Mouse (Mus musculus) midbrain, postnatal 0 days (tissue): Measurements from ENCODE around the gene Nav2. TPM values are rescaled to one million over a fixed set of nuclear protein-coding genes. Genes with fewer than 3 reads are reported as not detected.

Experiments used
- ATAC-seq: fragments of 200-750 bp; cut with Nextera tagmentation; 2 replicates; pipeline ENCODE4 v1.8.0; 2017; ENCODE audit warnings: moderate number of reproducible peaks, mild to moderate bottlenecking, moderate TSS enrichment, moderate library complexity; ENCODE audit not compliant: low FRiP score
- DNase-seq: peaks from one replicate; pipeline ENCODE4 v3.0.0-alpha.2; 2015; ENCODE audit warnings: low spot score
- H3K27ac ChIP-seq: fragments of 300-500 bp; sonication (generic); 2 replicates; pipeline ENCODE4 v1.5.1; 2014; ENCODE audit warnings: low read depth, mild to moderate bottlenecking, low read length, mixed read lengths
- H3K27me3 ChIP-seq: fragments of 300-500 bp; sonication (generic); 2 replicates; pipeline ENCODE4 v1.6.1; 2014; ENCODE audit warnings: low read length, control low read depth, mixed read lengths; ENCODE audit not compliant: insufficient read depth
- H3K36me3 ChIP-seq: fragments of 300-500 bp; sonication (generic); 2 replicates; pipeline ENCODE4 v1.6.1; 2014; ENCODE audit warnings: low read length, control low read depth, mixed read lengths; ENCODE audit not compliant: insufficient read depth
- H3K4me1 ChIP-seq: fragments of 300-500 bp; sonication (generic); 2 replicates; pipeline ENCODE4 v1.6.1; 2014; ENCODE audit warnings: mild to moderate bottlenecking, control low read depth, antibody characterized with exemption, low read length, mixed read lengths; ENCODE audit not compliant: insufficient read depth
- H3K4me2 ChIP-seq: fragments of 300-500 bp; sonication (generic); 2 replicates; pipeline ENCODE4 v1.6.1; 2014; ENCODE audit warnings: low read depth, mild to moderate bottlenecking, low read length, mixed read lengths; ENCODE audit not compliant: poor library complexity, severe bottlenecking
- H3K4me3 ChIP-seq: fragments of 300-500 bp; sonication (generic); 2 replicates; pipeline ENCODE4 v1.5.1; 2014; ENCODE audit warnings: low read depth, mild to moderate bottlenecking, low read length, moderate library complexity
- H3K9ac ChIP-seq: fragments of 300-500 bp; sonication (generic); replicated peaks from 2 replicates; pipeline ENCODE4 v1.6.1; 2014; ENCODE audit warnings: mild to moderate bottlenecking, low read length, moderate library complexity, mixed read lengths; ENCODE audit not compliant: poor library complexity, severe bottlenecking
- H3K9me3 ChIP-seq: fragments of 300-500 bp; sonication (generic); 2 replicates; pipeline ENCODE4 v1.6.1; 2016; ENCODE audit warnings: low read length, control low read depth
- CTCF ChIP-seq: IDR thresholded peaks from 2 replicates; pipeline ENCODE4 v1.5.1; 2016; ENCODE audit warnings: antibody characterized with exemption, mild to moderate bottlenecking
- WGBS: fragments of 180-500 bp; shearing (Covaris S2); extraction: QIAGEN DNeasy Blood & Tissue Kit; methylation state at CpG from one replicate; pipeline ENCODE4 v1.1.7; 2014; 5-methylcytosine and 5-hydroxymethylcytosine counted together
- polyA plus RNA-seq: library from polyadenylated mRNA; unstranded; fragments of >200 nt; fragmentation: Nextera tagmentation; extraction: Ambion mirVana; gene quantifications from 2 replicates; pipeline ENCODE4 v1.2.1, GENCODE M21; 2015
- total RNA-seq: library from RNA; depleted of rRNA; stranded (reverse); fragments of >200 nt; gene quantifications from 2 replicates; pipeline ENCODE4 v1.2.3, GENCODE M21; 2014

The Nav2 gene
- total and polyA plus RNA-seq, 2 experiments from 2014 or later = 18.3 to 53.8 TPM

DNA sequence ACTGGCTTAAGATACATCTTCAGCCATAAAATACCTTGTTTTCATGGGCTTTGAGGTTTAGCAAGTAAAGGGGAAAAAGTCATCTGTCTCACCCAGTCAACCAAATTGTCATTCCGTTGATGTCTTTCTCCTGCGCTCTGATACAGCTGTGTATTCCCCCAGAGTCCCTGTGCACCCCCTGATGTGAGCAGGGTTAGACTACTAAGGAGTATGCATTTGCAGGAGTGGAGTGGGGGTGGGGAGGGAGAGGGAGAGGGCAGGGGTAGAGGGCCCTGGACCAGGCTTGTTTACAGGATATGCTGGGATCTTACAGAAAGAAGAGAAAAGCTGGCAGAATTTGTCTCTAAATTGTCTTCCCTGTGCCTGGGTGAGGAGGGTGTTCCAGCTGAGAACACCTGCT lies 440.1 kb downstream of the Nav2 start:
- Histone ChIP-seq H3K27me3 (no peaks in the 10 kb centered on the region; the same call in 1 of the 2 replicates), H3K4me3 (no peak overlapping the region), H3K4me2 (no peak overlapping the region), H3K9me3 (no peaks in the 10 kb centered on the region), H3K36me3 (no peaks in the 10 kb centered on the region), H3K9ac (no peak overlapping the region), H3K27ac (no peak overlapping the region), H3K4me1 (peaks cover 7% of the 10 kb centered on the region)
- ATAC-seq (no peak), DNase-seq (no peak)
- 19% methylated on average over 2 of the region's 2 CpGs for WGBS
- TF ChIP-seq CTCF = no peak

- Histone ChIP-seq H3K9ac (no peak overlapping the region), H3K9me3 (no peaks in the 10 kb centered on the region), H3K36me3 (no peaks in the 10 kb centered on the region), H3K4me1 (peaks cover 11% of the 10 kb centered on the region), H3K4me3 (no peak overlapping the region), H3K27ac (no peak overlapping the region), H3K27me3 (no peaks in the 10 kb centered on the region), H3K4me2 (no peak overlapping the region)
- DNase-seq = no peak
- TF ChIP-seq CTCF = no peak
- WGBS = 81% methylated on average over 8 of the region's 8 CpGs
- ATAC-seq = no peak
Observed at GRCm38 (mm10) chr7:49350321-49351007, 441.9 kb downstream of the Nav2 start.

- H3K9me3 ChIP-seq = no peaks in the 10 kb centered on the region
- no peak overlapping the region for H3K9ac ChIP-seq
- ATAC-seq (no peak), DNase-seq (no peak)
- 40% methylated on average over 11 of the region's 11 CpGs for WGBS
- H3K36me3 ChIP-seq = no peaks in the 10 kb centered on the region
- H3K27ac ChIP-seq = no peak overlapping the region
- peaks cover 11% of the 10 kb centered on the region for H3K4me1 ChIP-seq
- no peak overlapping the region for H3K4me3 ChIP-seq
- no peak for TF ChIP-seq CTCF
- H3K4me2 ChIP-seq = no peak overlapping the region
- no peaks in the 10 kb centered on the region for H3K27me3 ChIP-seq
Observed at GRCm38 (mm10) chr7:49351596-49352258, 443.2 kb downstream of the Nav2 start.

DNA sequence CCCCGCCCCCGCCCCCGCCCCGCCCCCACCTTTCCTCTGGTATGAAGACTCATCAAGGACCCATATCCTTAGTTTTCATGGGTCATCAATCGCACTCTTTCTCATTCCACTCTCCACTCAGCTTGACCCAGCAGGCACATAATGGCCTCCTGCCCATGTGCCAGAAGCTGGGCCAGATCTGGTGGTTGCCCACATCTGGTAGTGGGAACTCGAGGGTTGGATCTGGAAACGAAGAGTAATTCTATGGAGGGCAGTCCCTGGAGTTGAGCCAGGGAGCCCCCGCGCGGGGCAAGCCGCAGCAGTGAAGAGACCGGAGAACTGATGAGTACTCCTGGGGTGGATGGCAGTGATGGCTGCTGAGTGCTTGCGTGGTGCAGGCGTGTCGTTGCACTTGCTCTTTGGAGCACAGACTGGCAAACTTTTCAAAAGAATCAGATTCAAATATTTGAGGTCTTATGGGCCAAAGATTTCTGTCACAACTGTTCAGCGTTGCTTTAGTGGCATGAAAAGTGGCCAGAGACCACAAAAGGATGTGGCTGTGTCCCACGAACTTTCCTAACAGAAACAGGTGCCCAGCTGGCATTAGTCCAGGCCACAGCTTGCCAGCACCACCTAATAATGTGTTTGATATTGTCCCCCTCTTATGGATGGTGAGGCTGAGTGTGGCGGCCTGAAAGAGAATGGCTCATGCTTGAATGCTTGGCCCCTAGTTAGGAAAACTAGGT lies 449.1 kb downstream of the Nav2 start:
- no peaks in the 10 kb centered on the region for H3K27me3 ChIP-seq
- no peaks in the 10 kb centered on the region for H3K36me3 ChIP-seq
- ATAC-seq (no peak), DNase-seq (peak; percentile 30)
- no peak overlapping the region for H3K4me2 ChIP-seq
- WGBS = 76% methylated on average over 18 of the region's 18 CpGs
- TF ChIP-seq CTCF = no peak
- peaks cover 6% of the 10 kb centered on the region; the same call in 1 of the 2 replicates for H3K4me1 ChIP-seq
- no peaks in the 10 kb centered on the region for H3K9me3 ChIP-seq
- H3K4me3 ChIP-seq = no peak overlapping the region
- H3K27ac ChIP-seq = no peak overlapping the region
- no peak overlapping the region for H3K9ac ChIP-seq

DNA sequence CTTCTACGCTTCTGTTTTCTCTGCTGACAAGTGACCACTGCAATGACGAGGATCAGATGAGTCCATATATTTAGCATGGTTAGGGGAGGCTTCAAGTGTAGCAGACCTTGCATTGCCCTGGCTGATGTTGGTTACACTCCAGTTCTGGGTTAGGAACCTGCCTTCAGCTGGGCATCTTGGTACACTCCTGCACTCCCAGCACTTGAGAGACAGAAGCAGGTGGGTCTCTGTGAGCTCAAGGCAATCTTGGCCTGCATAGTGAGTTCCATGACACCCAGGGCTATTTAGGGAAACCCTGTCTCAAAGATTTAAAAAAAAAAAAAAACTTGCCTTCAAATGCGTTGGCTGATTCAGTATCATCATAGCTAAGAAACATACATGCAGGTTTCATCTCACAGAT lies 450.6 kb downstream of the Nav2 start:
- no peak overlapping the region for H3K27ac ChIP-seq
- H3K9ac ChIP-seq = no peak overlapping the region
- no peak for DNase-seq
- 94% methylated on average over 3 of the region's 3 CpGs for WGBS
- peaks cover 6% of the 10 kb centered on the region; the same call in 1 of the 2 replicates for H3K4me1 ChIP-seq
- H3K4me3 ChIP-seq = no peak overlapping the region
- no peaks in the 10 kb centered on the region for H3K9me3 ChIP-seq
- no peak overlapping the region for H3K4me2 ChIP-seq
- TF ChIP-seq CTCF = no peak
- no peaks in the 10 kb centered on the region for H3K27me3 ChIP-seq
- no peak for ATAC-seq
- no peaks in the 10 kb centered on the region for H3K36me3 ChIP-seq

DNA sequence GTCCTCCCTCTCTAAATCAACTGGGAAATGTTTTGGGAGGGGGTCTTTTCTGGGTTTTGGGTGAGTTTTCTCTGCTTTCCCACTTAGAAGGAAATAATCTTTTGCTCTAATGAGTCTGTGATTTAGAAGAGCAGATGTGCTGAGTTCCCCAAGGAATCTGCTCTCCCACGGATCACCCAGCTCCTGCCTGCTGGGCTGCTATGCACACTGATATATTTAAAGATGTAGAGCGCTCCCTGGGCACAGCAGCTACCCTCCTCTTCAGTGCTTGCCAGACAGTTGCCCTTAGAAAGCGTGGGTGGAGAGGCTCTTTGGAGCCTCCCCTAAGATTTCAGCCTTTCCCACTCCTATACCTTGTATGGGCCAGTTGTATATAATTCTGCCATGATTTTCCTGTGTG lies 452.1 kb downstream of the Nav2 start:
- no peak overlapping the region for H3K4me2 ChIP-seq
- no peaks in the 10 kb centered on the region for H3K27me3 ChIP-seq
- no peaks in the 10 kb centered on the region for H3K9me3 ChIP-seq
- 64% methylated on average over 3 of the region's 3 CpGs for WGBS
- no peaks in the 10 kb centered on the region for H3K4me1 ChIP-seq
- no peak overlapping the region for H3K9ac ChIP-seq
- DNase-seq = no peak
- H3K27ac ChIP-seq = no peak overlapping the region
- H3K4me3 ChIP-seq = no peak overlapping the region
- ATAC-seq = no peak
- H3K36me3 ChIP-seq = no peaks in the 10 kb centered on the region
- TF ChIP-seq CTCF = no peak
